ENCODE assay signal across 22 mouse cellular contexts in genomic region chr4:86040921-86041320, GRCm38 (mm10).
DNase-seq lines count a peak whose midpoint lies in the region; ATAC-seq and TF ChIP-seq lines count a peak whose summit lies in the region.
"Had no signal": no experiment of that assay in that cellular context is flagged by ENCODE, and none has a peak within 500 bp of the region (broad histone marks: within the 10 kb centered on the region; RNA-seq: fewer than 3 reads in every experiment).

No protein-coding gene starts in this region.

- H3K27me3 ChIP-seq in hindbrain, embryonic 12.5 days = no peaks in the 10 kb centered on the region
- H3K27me3 ChIP-seq: hindbrain, embryonic 15.5 days; intestine, embryonic 15.5 days; kidney, embryonic 15.5 days; megakaryocyte, embryonic 14.5 days had no signal

- TF ChIP-seq POLR2A in embryonic fibroblast, embryonic 13.5 days (IDR thresholded peaks at IDR 0.05; ENCODE audit: low read depth, low read length) = no peak

- WGBS in hindbrain, embryonic 12.5 days = 42% methylated on average over 8 of the region's 8 CpGs

- ATAC-seq in hindbrain, embryonic 12.5 days (ENCODE audit: low FRiP score) = no peak
- ATAC-seq: CD4-positive, CD25-positive, alpha-beta regulatory T cell, adult 4 months; forebrain, embryonic 14.5 days; intestine, embryonic 15.5 days; liver, postnatal 0 days; midbrain, embryonic 16.5 days had no signal

- H3K4me1 ChIP-seq in ES-E14 (ENCODE audit: control insufficient read depth in 2 of 2, insufficient read depth in 2 of 2, low read length in 2 of 2, poor library complexity in 1 of 2) = peaks cover 5% of the 10 kb centered on the region in 2 experiments
- H3K4me1 ChIP-seq in embryonic fibroblast, embryonic 13.5 days (ENCODE audit: control insufficient read depth, insufficient read depth, low read length) = peaks cover 2% of the 10 kb centered on the region; the same call in 1 of the 2 replicates
- H3K4me1 ChIP-seq in hindbrain, embryonic 12.5 days = peaks cover 7% of the 10 kb centered on the region; the same call in 1 of the 2 replicates
- H3K4me1 ChIP-seq: megakaryocyte, embryonic 14.5 days had no signal

- no peak overlapping the region for H3K9ac ChIP-seq in ES-E14 (ENCODE audit: insufficient read depth, low read depth, low read length, poor library complexity, severe bottlenecking)
- no peak overlapping the region for H3K9ac ChIP-seq in hindbrain, embryonic 12.5 days
- H3K9ac ChIP-seq: hindbrain, embryonic 15.5 days; intestine, embryonic 15.5 days; kidney, embryonic 15.5 days; liver, postnatal 0 days had no signal

- H3K4me2 ChIP-seq in hindbrain, embryonic 12.5 days (replicated peaks) = no peak overlapping the region
- H3K4me2 ChIP-seq: hindbrain, embryonic 15.5 days; intestine, embryonic 15.5 days; kidney, embryonic 15.5 days had no signal

- no peaks in the 10 kb centered on the region for H3K9me3 ChIP-seq in ES-E14 (ENCODE audit: control insufficient read depth, insufficient read depth, low read depth, low read length)
- H3K9me3 ChIP-seq in hindbrain, embryonic 12.5 days (replicated peaks) = no peaks in the 10 kb centered on the region
- H3K9me3 ChIP-seq: hindbrain, embryonic 15.5 days; intestine, embryonic 15.5 days; kidney, embryonic 15.5 days; megakaryocyte, embryonic 14.5 days had no signal

- peak; percentile 87 for DNase-seq in heart, adult 11 months
- DNase-seq in heart, adult 8-10 months (ENCODE audit: low spot score) = no peak
- peak; percentile 87 for DNase-seq in 3T3-L1 (ENCODE audit: low read depth, low spot score)
- DNase-seq in ES-E14 (ENCODE audit: low read depth, low spot score) = peak; percentile 37
- DNase-seq in natural killer cell, adult 2 months (ENCODE audit: low spot score in 2 of 2) = no peak
- DNase-seq: adrenal gland, adult 8-10 months; cerebellum, postnatal 14 days; heart, postnatal 36 days; liver, postnatal 0 days; lung, postnatal 14 days; right cerebral cortex, postnatal 4 days; thymus, postnatal 14 days had no signal

- H3K27ac ChIP-seq in ES-E14 (ENCODE audit: insufficient read depth, low read depth, low read length, poor library complexity, severe bottlenecking) = no peak overlapping the region
- H3K27ac ChIP-seq in embryonic fibroblast, embryonic 13.5 days (ENCODE audit: insufficient read depth, low read length) = peak overlapping the region; percentile 68
- H3K27ac ChIP-seq in hindbrain, embryonic 12.5 days = no peak overlapping the region
- H3K27ac ChIP-seq: hindbrain, embryonic 15.5 days; intestine, embryonic 15.5 days; kidney, embryonic 15.5 days had no signal

- no peak overlapping the region for H3K4me3 ChIP-seq in ES-E14 (ENCODE audit: insufficient read depth in 1 of 2, low read depth in 1 of 2, low read length in 2 of 2, poor library complexity in 1 of 2, severe bottlenecking in 1 of 2)
- H3K4me3 ChIP-seq in embryonic fibroblast, embryonic 13.5 days (ENCODE audit: insufficient read depth, low read length) = no peak overlapping the region
- H3K4me3 ChIP-seq in hindbrain, embryonic 12.5 days = no peak overlapping the region
- H3K4me3 ChIP-seq: erythroblast, embryonic 14.5 days; hindbrain, embryonic 15.5 days; intestine, embryonic 15.5 days; kidney, embryonic 15.5 days; megakaryocyte, embryonic 14.5 days had no signal

- in situ Hi-C loops in ES-E14 (cut with MboI; ENCODE audit: low sequenced_read_pairs in 2 of 2, unreplicated experiment in 2 of 2) = no loop called here

- TF ChIP-seq CTCF in embryonic fibroblast, embryonic 13.5 days (IDR thresholded peaks at IDR 0.05; ENCODE audit: borderline replicate concordance, insufficient read depth, low read length) = no peak

- H3K36me3 ChIP-seq in ES-E14 (ENCODE audit: control insufficient read depth, insufficient read depth, low read length, poor library complexity, severe bottlenecking) = no peaks in the 10 kb centered on the region
- no peaks in the 10 kb centered on the region for H3K36me3 ChIP-seq in hindbrain, embryonic 12.5 days
- H3K36me3 ChIP-seq: hindbrain, embryonic 15.5 days; intestine, embryonic 15.5 days; kidney, embryonic 15.5 days had no signal

TF ChIP-seq in ES-E14, 5 proteins besides CTCF, POLR2A, EP300 and RAD21:
- TF ChIP-seq CHD2 (IDR thresholded peaks at IDR 0.05; ENCODE audit: low read depth, low read length) (no peak), ZNF384 (IDR thresholded peaks at IDR 0.05; ENCODE audit: low read depth, low read length) (no peak), ZC3H11A (IDR thresholded peaks at IDR 0.05; ENCODE audit: borderline replicate concordance, low read depth, low read length) (no peak), MAFK (IDR thresholded peaks at IDR 0.05; ENCODE audit: insufficient read depth, low read depth, low read length) (no peak), HCFC1 (IDR thresholded peaks at IDR 0.05; ENCODE audit: borderline replicate concordance, insufficient read depth, low read length) (no peak)

Comparison
In these comparisons a context has a peak if more than half of its experiments do, and no peak if none do; other contexts are left out.
1. DNase-seq: peak in heart, adult 11 months (single experiment), 3T3-L1 (single experiment) and ES-E14 (single experiment); none in heart, adult 8-10 months (single experiment) and natural killer cell, adult 2 months (0 of 2).